Mouse (Mus musculus) liver, postnatal 0 days (tissue): ENCODE data around the gene Best1.
A peak's percentile ranks its signal among the peaks of the same experiment; 100 is the strongest.

Source experiments
- CTCF ChIP-seq: sonication (generic); IDR thresholded peaks from 2 replicates; pipeline ENCODE4 v1.5.1; 2016; ENCODE audit warnings: antibody characterized with exemption, low read depth
- EP300 ChIP-seq: IDR thresholded peaks from 2 replicates; pipeline ENCODE4 v1.6.1; 2016; ENCODE audit warnings: antibody characterized with exemption, low read depth, mild to moderate bottlenecking

DNA sequence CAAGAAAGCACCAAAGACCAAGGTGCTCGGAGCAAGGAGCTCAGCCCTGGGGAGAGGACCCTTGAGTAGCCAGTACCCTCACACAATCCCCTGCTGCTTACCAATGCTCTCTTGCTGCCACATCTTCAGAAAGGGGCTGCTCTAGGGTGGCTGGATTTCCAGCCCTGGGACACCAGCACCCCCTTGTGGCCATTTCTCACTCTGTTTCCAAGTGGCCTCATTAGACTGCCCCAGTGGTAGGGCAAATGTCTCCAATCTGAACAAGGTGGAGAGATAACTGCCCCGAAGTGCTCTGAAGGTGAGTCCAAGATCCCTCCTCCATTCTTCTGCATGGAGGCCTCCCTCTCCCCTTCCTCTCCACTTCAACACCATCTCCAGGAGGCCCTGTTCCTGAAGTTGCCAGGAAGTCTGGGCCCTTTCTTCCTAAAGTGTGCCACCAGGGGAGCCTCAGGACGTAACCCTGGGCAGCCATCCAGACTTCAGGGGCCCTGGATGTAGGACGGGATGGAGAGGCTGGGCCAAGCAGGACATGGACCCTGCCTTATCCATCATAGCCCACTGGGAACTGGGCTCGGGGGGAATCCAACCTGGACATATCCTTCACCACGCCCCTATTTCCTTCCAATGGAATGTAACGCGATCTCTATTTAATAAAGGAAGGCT, 33.5 kb upstream of the Best1 start:
- TF ChIP-seq EP300 (no peak), CTCF (peak; percentile 98)
